Mouse (Mus musculus): Measurements from ENCODE around the gene Cdca5. TPM values are rescaled to one million over a fixed set of nuclear protein-coding genes. Genes with fewer than 3 reads are reported as not detected.
"Not testable (repeated sequence)": the region's sequence is repeated elsewhere in the genome, so short reads cannot be mapped to it uniquely, and the experiment has no call there.

Gene Cdca5
- total RNA-seq (2021), result under 1 TPM; 0.18 to 0.34 TPM

- intact Hi-C loops (cut with DNase I), result loop anchor here (1.0 to 2.0 kb wide), 2 partner anchors 28 to 34 kb away; partner anchors contain the start of genes Fau, Mrpl49 and Sac3d1
- DNase-seq (ENCODE audit: low spot score in 2 of 2), result peak; percentile 97 to 98
These were observed at the start of gene Cdca5, which contains the start of gene Zfpl1 for GRCm38 (mm10) chr19:6084478-6085248. Cdca5 (plus strand) TSS chr19:6084983. Zfpl1 (minus strand) TSS chr19:6084956.

- DNase-seq (ENCODE audit: low spot score in 2 of 2), result no peak
- intact Hi-C loops (cut with DNase I), result no loop called here
These were observed 48.7 kb upstream of the Cdca5 start for GRCm38 (mm10) chr19:6035966-6036585.

- DNase-seq (ENCODE audit: low spot score in 2 of 2), result no peak
- intact Hi-C loops (cut with DNase I), result no loop called here
These were observed 47.1 kb upstream of the Cdca5 start for GRCm38 (mm10) chr19:6037695-6038094.

- no peak for DNase-seq (ENCODE audit: low spot score in 2 of 2)
These were observed 46.5 kb upstream of the Cdca5 start for GRCm38 (mm10) chr19:6038326-6038725.

DNA sequence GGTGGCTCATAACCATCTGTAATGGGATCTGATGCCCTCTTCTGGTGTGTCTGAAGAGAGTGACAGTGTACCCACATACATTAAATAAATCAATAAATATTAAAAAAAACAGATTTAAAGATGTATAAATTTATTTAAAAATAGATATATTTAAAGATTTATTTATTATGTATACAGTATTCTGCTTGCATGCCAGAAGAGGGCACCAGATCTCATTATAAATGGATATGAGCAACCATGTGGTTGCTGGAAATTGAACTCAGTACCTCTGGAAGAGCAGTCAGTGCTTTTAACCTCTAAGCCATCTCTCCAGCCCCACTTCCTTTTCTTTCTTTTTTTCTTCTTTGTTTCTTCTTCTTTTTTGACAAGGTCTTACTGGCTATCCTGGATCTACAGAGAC is 44.8 kb upstream of the Cdca5 start:
- intact Hi-C loops (cut with DNase I), result loop anchor here (5.0 kb wide), 1 partner anchor 118 kb away; the partner anchor contains the start of gene Cdc42ep2
- no peak for DNase-seq (ENCODE audit: low spot score in 2 of 2)

More at GRCm38 (mm10) chr19:6038326-6038725, 46.5 kb upstream of the Cdca5 start:
- intact Hi-C loops (cut with DNase I), result no loop called here

DNA sequence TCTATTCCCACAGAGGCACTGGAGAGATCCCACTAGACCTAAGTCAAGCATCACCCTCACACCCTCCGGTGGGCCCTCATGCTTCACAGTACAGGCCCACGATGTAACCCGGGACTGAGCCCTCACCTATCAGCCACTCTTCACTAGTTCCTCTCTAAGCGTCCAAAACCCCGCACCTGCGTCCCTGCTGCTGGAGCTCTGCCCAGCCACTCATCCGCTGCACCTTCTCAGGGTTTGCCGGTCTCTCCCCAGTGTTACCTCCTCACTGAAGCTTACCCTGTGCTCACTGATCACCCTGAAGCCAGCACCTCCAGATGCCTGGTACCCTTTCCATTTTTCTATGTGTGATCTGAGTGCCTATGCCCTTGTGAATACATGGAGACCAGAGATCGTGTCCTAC is 42.5 kb upstream of the Cdca5 start:
- no peak for DNase-seq (ENCODE audit: low spot score in 2 of 2)
- intact Hi-C loops (cut with DNase I), result loop anchor here (5.0 kb wide), 1 partner anchor 120 kb away; the partner anchor contains the start of gene Cdc42ep2

- DNase-seq (ENCODE audit: low spot score in 2 of 2), result not testable (repeated sequence)
These were observed 40.7 kb upstream of the Cdca5 start for GRCm38 (mm10) chr19:6044102-6044501.

DNA sequence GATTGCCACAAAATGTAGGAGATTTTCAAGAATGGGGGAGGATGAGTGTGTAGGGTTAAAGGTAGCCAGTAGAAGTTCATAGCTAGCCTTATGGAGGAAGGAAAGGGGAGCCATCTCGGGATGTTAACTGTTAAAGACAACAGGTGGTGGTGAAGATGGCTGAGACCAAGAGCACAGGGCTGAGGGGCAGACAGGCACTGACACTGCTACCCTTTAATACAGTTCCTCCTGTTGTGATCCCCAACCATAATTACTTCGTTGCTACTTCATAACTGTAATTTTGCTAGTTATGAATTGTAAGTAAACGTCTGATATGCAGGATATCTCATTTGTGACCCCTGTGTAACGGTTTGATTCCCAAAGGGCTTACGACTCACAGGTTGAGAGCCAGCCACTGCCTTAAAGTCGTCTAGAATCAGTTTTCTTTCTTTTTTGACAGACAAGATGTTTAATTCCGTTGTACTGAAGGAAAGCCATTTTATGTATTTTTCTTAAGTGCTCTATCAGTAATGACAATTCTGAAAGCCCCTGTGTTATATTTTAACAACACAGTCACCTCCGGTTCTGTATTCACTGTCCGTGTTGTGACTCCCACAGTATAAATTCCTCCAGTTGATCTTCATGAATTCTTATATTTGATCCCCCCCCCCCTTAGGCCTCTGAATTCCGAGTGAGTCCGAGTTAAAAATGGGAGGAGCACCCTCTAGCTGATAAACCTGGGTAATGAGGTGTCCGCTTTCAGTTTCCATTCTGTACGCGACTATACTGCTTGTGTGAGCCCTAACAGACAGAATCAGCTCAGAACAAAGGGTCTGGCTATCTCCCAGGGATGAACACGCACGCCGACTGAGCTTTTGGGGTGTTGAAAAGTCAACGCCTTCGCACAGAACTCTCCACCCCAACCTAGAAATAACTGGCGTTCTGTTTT is 39.2 kb upstream of the Cdca5 start:
- no peak for DNase-seq (ENCODE audit: low spot score in 2 of 2)
- intact Hi-C loops (cut with DNase I), result loop anchor here (2.0 kb wide), 1 partner anchor 81 kb away; the partner anchor contains the start of gene Pola2

More at GRCm38 (mm10) chr19:6044102-6044501, 40.7 kb upstream of the Cdca5 start:
- intact Hi-C loops (cut with DNase I), result loop anchor here (5.0 kb wide), 1 partner anchor 122 kb away; the partner anchor contains the start of gene Cdc42ep2

DNA sequence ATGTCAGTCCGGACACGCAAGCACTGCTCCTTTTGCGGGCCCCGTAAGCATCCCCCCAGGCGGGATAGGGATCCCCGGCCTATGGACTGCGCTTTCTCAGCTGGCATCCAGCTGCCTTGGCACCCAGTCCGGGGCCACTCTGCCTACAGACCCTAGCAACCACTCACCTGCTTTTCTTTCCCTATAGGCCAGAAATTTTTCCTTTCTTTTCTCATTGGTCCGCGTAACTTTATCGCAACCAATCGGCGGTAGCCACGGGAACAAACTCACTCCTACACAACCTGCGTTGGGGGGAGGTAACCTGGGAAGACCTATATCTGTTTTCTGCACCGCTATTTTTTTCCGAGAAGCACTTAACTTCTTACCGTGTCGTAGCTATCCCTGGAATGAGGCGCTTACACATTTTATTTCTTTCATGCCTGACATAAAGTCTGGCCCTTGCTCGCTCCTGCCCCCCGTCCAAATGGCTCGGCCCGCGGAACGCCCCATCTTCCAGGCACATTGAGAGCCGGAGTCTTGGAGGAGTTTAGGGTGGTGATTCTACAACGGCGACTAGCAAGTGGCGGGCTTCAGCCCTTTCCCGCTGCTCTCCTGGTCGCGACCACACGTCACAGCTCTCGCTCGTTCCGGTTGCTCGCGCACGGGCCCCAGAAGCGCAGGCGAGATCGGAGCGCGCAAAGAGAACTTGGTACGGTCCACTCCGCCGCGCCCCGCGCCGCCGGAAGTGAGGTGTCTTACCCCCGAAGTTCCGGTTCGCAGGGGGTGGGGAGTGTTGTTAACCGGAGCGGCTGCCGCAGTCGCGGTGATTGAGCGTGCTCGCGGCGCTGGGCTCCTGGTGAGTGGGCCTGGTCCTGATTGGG is 38.3 kb upstream of the Cdca5 start, which contains the start of gene Syvn1:
Gene Syvn1, plus strand, starts transcription at position 283 of the 860 bp plus-strand sequence.
- intact Hi-C loops (cut with DNase I), result loop anchor here (1.0 to 2.0 kb wide), 2 partner anchors 11 to 82 kb away; partner anchors contain the start of genes Fau, Mrpl49 and Pola2
- DNase-seq (ENCODE audit: low spot score in 2 of 2), result peak; percentile 90 to 98

GRCm38 (mm10) chr19:6047154-6047898 is 37.5 kb upstream of the Cdca5 start:
- intact Hi-C loops (cut with DNase I), result loop anchor here (1.0 to 2.0 kb wide), 2 partner anchors 10 to 83 kb away; partner anchors contain the start of genes Fau, Mrpl49 and Pola2
- no peak for DNase-seq (ENCODE audit: low spot score in 2 of 2)

DNA sequence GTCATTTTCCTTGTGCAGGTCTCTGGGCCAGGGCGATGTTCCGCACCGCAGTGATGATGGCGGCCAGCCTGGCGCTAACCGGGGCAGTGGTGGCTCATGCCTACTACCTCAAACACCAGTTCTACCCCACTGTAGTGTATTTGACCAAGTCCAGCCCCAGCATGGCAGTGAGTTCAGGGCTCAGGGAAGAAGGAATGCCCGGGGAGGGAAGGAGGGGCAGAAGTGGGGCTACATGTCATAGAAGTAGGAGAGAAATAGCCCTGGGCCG is 37.0 kb upstream of the Cdca5 start:
- intact Hi-C loops (cut with DNase I), result loop anchor here (1.0 to 2.0 kb wide), 2 partner anchors 9 to 83 kb away; partner anchors contain the start of genes Fau, Mrpl49 and Pola2
- no peak for DNase-seq (ENCODE audit: low spot score in 2 of 2)

GRCm38 (mm10) chr19:6048681-6049410 is 35.9 kb upstream of the Cdca5 start:
- intact Hi-C loops (cut with DNase I), result no loop called here

GRCm38 (mm10) chr19:6052516-6052915 is 32.3 kb upstream of the Cdca5 start:
- DNase-seq (ENCODE audit: low spot score in 2 of 2), result no peak

More at GRCm38 (mm10) chr19:6048681-6049410, 35.9 kb upstream of the Cdca5 start:
- DNase-seq (ENCODE audit: low spot score in 2 of 2), result no peak

DNA sequence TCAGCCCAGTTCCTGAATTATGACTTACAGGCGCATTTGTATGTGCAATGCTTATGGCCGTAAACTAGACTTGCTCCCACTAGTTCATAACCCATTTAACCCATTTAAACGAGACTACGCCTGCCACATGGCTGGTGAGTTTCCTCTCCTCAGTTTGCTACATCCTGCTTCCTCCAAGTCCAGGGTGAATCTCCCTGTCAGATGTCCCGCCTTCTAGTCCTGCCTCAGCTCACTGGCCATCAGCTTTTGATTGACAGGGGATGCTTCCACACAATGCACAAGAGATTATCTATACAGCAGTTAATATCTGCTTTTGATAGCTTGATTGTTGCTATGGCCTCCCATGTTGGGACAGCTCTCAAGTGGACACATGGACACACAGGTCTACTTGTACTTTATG is 30.5 kb upstream of the Cdca5 start:
- no peak for DNase-seq (ENCODE audit: low spot score in 2 of 2)
- intact Hi-C loops (cut with DNase I), result no loop called here

More at GRCm38 (mm10) chr19:6052516-6052915, 32.3 kb upstream of the Cdca5 start:
- intact Hi-C loops (cut with DNase I), result no loop called here

- DNase-seq (ENCODE audit: low spot score in 2 of 2), result no peak
- intact Hi-C loops (cut with DNase I), result loop anchor here (1.0 to 2.0 kb wide), 2 partner anchors 9 to 28 kb away; partner anchors contain the start of genes Cdca5 and Zfpl1
These were observed 28.1 kb upstream of the Cdca5 start for GRCm38 (mm10) chr19:6056696-6057095.

DNA sequence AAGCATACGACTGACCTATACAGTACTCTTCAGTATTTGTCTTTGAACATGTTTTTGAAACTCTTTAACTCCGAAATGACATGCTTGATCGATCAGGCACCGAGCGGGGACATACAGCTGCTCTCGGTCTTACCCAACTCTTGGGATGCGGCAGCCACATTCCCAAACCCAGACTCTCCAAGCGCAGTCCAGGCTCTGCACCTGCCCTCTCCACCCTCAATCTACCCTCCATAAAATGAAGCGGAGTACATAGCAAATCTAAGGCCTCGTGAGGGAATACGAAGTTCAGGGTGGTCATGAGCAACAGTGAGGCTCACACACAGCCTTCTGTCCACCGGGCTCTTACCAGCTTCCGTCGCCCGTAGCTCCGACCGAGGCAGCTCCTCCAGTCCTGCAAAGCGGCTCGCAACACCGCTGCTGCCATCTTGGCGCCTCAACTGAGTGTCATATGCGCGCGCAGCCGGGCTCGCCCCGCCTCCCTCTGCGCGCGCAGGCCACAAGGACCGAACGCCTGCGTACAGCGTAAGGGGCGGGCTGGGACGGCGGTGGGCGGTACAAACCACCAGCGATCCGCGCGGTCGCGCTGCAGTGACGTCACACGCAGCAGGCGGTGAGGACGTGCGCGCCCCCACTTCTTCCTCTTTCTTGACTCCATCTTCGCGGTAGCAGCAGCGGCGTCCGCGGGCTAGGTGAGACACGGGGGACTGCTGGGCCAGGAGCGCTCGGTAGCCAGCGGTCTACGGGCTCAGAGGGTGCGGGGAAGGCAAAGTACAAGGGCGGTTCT is 27.3 kb upstream of the Cdca5 start, which contains the start of the genes Mrpl49 and Fau:
Gene Mrpl49, minus strand, starts transcription at position 473 of the 784 bp plus-strand sequence.
Gene Fau, plus strand, starts transcription at position 532 of the 784 bp plus-strand sequence.
- peak; percentile 99 to 100 for DNase-seq (ENCODE audit: low spot score in 2 of 2)
- intact Hi-C loops (cut with DNase I), result loop anchor here (1.0 to 2.0 kb wide), 2 partner anchors 10 to 27 kb away; partner anchors contain the start of genes Cdca5 and Zfpl1

Measured in left cerebral cortex, postnatal 25 days (tissue).